ENCODE assay signal across 8 mouse cellular contexts in the genomic region with DNA sequence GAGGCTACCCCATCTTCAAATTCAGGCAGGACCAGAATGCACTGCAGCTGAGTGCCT. TPM values are rescaled to one million over a fixed set of nuclear protein-coding genes. Genes with fewer than 3 reads are reported as not detected.
A peak's percentile ranks its signal among the peaks of the same experiment; 100 is the strongest.
DNase-seq lines count a peak whose midpoint lies in the region; ATAC-seq and TF ChIP-seq lines count a peak whose summit lies in the region.

Gene BC029722 (minus strand): TSS at position 35 of the 57 bp plus-strand sequence.

- peak within 1 kb of the TSS; percentile 93 for H3K4me2 ChIP-seq in hindbrain, postnatal 0 days (ENCODE audit: low read depth, low read length)

- H3K27me3 ChIP-seq in erythroblast, embryonic 14.5 days (ENCODE audit: control insufficient read depth): no peaks in the 10 kb centered on the region
- H3K27me3 ChIP-seq in Patski: no peaks in the 10 kb centered on the region
- no peaks in the 10 kb centered on the region for H3K27me3 ChIP-seq in hindbrain, postnatal 0 days (ENCODE audit: insufficient read depth, low read length)

- TF ChIP-seq CTCF in Patski (IDR thresholded peaks at IDR 0.05): no peak
- no peak for TF ChIP-seq CTCF in gastrocnemius, adult 2 months (IDR thresholded peaks at IDR 0.05)
- TF ChIP-seq CTCF in hindbrain, postnatal 0 days (IDR thresholded peaks at IDR 0.05; ENCODE audit: low read depth): no peak

- peak within 1 kb of the TSS; percentile 82 for H3K9ac ChIP-seq in hindbrain, postnatal 0 days (replicated peaks; ENCODE audit: low read length)

- peak within 1 kb of the TSS; percentile 97 for H3K27ac ChIP-seq in gastrocnemius, adult 2 months
- H3K27ac ChIP-seq in hindbrain, postnatal 0 days: peak within 1 kb of the TSS; percentile 93

- no peak for ATAC-seq in erythroblast, adult 5-6 weeks (replicated peaks; ENCODE audit: low FRiP score, poor library complexity, severe bottlenecking)
- ATAC-seq in Patski: no peak
- ATAC-seq in hindbrain, postnatal 0 days: no peak
- no peak for ATAC-seq in megakaryocyte, adult 5-6 weeks (ENCODE audit: poor library complexity, severe bottlenecking)

- no peaks in the 10 kb centered on the region for H3K9me3 ChIP-seq in erythroblast, embryonic 14.5 days (ENCODE audit: control insufficient read depth, low read length)
- H3K9me3 ChIP-seq in hindbrain, postnatal 0 days (ENCODE audit: low read length): no peaks in the 10 kb centered on the region

- peaks cover 42% of the 10 kb centered on the region for H3K4me1 ChIP-seq in erythroblast, embryonic 14.5 days (ENCODE audit: control insufficient read depth)
- H3K4me1 ChIP-seq in hindbrain, postnatal 0 days (ENCODE audit: insufficient read depth, low read length): peaks cover 20% of the 10 kb centered on the region

- intact Hi-C loops in gastrocnemius, adult 2 months (cut with DNase I): no loop called here

- H3K4me3 ChIP-seq in erythroblast, embryonic 14.5 days (replicated peaks): peak within 1 kb of the TSS; percentile 85
- peak within 1 kb of the TSS; percentile 80 for H3K4me3 ChIP-seq in gastrocnemius, adult 2 months
- H3K4me3 ChIP-seq in hindbrain, postnatal 0 days (ENCODE audit: low read length): peak within 1 kb of the TSS; percentile 60

- DNase-seq in Patski (ENCODE audit: low read depth, low spot score): no peak
- DNase-seq in gastrocnemius, adult 2 months: no peak
- DNase-seq in hindbrain, postnatal 0 days (ENCODE audit: low spot score): no peak
- DNase-seq in T-cell, adult 2 months (ENCODE audit: low spot score): no peak
- DNase-seq in lung, adult 18-20 months: no peak

- POLR2A ChIA-PET in Patski (lab: Charles Lee): interaction anchor here (0.5 kb wide), 1 partner anchor 54 kb away, joined by 3 read pairs; no protein-coding TSS in a partner anchor

- CTCF ChIA-PET in Patski (lab: Charles Lee): no interaction called here

- in situ Hi-C loops in Patski (cut with MboI; ENCODE audit: low pct_unique_long_range_greater_than_20kb): no loop called here

- H3K36me3 ChIP-seq in erythroblast, embryonic 14.5 days (ENCODE audit: control insufficient read depth): peaks cover 49% of the 10 kb centered on the region
- H3K36me3 ChIP-seq in hindbrain, postnatal 0 days (ENCODE audit: insufficient read depth, low read length): peaks cover 46% of the 10 kb centered on the region

RNA-seq across cellular contexts. Expression of gene BC029722, which starts in this region (rescaled TPM):
- 0.40 and 0.45 TPM in 2 replicates for polyA plus RNA-seq in erythroblast, embryonic 14.5 days (2012)
- 1.3 and 3.8 TPM in 2 replicates for total RNA-seq in erythroblast, adult 5-6 weeks (2015; ENCODE audit: low replicate concordance)
- 2.4 and 3.5 TPM in 2 replicates for total RNA-seq in erythroblast, adult 5-6 weeks (2017; ENCODE audit: low replicate concordance)
- polyA plus RNA-seq in Patski (2021): 49.6 TPM
- total RNA-seq in gastrocnemius, adult 2 months (2021): 10 to 100 TPM; 25.8 to 27.8 TPM
- 31.9 and 35.4 TPM in 2 replicates for total RNA-seq in hindbrain, postnatal 0 days (2014; rRNA removed)
- 52.2 and 53.4 TPM in 2 replicates for polyA plus RNA-seq in hindbrain, postnatal 0 days (2015; fragmentation: Nextera tagmentation; extraction: Ambion mirVana)
- total RNA-seq in megakaryocyte, adult 5-6 weeks (2015): 14.4 and 17.5 TPM in 2 replicates
- 12.5 and 14.9 TPM in 2 replicates for total RNA-seq in megakaryocyte, adult 5-6 weeks (2017)

Comparison
In these comparisons a context has a peak if more than half of its experiments do, and no peak if none do; other contexts are left out.
1. RNA of gene BC029722 (polyA plus RNA-seq): 52.2 to 53.4 TPM in hindbrain, postnatal 0 days and 49.6 TPM in Patski (single experiment); 0.40 to 0.45 TPM in erythroblast, embryonic 14.5 days; every median in the first group is over 10 times any median in the second.
2. Peak in every context shown above with its lines, with median percentiles within 50 percentile points of each other: H3K4me3 ChIP-seq.